Mouse (Mus musculus): Measurements from ENCODE around the gene Slc47a1.

GRCm38 (mm10) chr11:61297326-61297725 is 80.8 kb downstream of the Slc47a1 start:
- no peak for TF ChIP-seq CTCF (IDR thresholded peaks at IDR 0.05; ENCODE audit: borderline replicate concordance, extremely low read depth, insufficient read depth, insufficient read length)
- TF ChIP-seq POLR2A (IDR thresholded peaks at IDR 0.05; ENCODE audit: borderline replicate concordance, extremely low read depth, insufficient read depth, insufficient read length, poor library complexity, severe bottlenecking) = no peak

Data from brain, embryonic 14.5 days (tissue).